Mouse (Mus musculus): ENCODE results near the gene Rpl32.

Rpl32 gene

DNA sequence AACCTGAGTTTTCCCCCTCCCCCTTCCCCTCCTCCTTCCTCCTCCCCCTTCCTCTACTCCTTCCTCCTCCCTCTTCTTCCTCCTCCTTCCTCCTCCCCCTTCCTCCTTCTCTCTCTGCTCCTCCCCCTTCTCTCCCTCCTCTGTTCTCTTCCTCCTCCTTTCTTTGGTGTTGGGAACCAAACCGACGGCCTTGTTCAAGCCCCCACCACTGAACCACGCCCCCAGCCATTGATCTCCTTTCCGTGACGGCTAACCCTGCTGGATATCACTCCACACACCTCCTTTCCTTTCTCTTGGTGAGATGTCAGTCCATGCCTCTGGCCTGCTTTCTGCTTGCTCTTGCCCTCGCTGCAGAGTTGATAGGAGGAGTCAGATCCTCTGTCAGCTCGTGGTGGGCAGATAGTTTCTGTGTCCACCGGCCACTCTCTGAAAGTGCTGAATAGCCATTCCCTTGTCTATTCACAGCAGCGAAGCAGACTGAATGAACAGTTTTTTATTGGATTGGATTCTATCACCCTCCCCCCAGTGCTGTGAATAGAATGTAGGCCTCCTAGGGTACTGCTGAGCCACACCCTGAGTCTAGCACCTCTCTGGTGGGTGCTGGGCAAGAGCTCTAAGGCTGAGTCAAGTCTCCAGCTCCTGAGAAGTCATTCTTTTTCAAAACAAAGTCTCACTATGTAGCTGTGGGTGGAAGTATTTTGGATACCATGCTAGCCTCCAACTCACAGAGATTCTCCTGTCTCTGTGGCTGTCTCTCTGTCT is 46.4 kb downstream of the Rpl32 start, which contains the start of gene Tmem40:
Gene Tmem40 (minus strand): TSS at position 416 of the 762 bp plus-strand sequence.
- DNase-seq = no peak

DNA sequence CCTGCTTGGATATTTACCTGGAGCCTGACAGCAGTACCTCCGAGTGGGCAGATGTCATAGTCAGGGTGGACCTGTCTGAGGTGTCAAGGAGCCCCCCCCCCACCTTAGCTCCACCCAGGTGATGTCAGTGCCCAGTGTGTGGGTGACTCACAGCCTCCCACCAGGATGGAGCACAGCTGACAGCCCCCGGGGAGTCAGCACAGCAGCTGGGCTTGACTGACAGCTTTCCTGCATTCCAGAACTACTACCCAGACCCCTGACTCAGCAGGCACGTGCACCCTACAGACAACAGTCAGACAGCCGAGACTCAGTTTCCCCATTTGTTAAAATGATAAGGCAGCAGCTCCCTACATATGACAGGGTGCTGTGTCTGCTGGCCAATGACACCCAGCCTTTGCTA is 47.6 kb downstream of the Rpl32 start:
- no peak for DNase-seq

DNA sequence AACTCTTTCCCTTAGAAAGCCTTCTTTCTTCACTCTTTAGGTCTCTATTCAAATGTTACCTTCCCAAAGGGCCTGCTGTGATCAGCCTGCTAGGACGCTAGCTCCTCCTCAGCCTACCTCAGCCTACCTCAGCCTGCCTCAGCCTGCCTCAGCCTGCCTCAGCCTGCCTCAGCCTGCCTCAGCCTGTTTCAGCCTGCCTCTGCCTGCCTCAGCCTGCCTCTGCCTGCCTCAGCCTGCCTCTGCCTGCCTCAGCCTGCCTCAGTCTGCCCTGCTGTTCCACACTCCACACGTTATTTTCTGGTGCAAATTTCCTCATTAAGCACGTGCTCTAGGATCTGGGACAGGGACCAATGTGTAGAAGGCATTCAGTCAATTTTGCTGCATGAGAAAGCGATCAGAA is 48.4 kb downstream of the Rpl32 start:
- DNase-seq = no peak

DNA sequence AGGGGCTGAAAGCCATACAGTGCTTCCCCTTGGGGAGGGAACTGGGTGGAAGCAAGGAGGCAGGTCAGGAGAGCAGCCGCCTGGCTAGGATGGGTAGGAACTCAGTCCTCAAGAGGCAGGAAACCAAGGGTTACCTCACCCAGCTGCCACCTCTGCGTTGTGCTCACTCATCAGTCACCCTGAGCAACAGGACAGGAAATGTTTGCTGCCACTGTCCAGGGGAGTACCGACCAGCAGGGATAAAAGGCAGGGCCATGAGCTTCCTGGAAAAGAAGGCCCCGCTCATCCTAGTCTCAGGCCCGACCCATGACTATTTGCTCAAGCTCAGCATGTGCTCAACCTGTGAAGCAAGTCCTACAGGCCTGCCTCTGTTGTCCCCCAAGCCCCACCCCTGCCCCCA is 49.1 kb downstream of the Rpl32 start:
- DNase-seq = peak; percentile 5 to 45

DNA sequence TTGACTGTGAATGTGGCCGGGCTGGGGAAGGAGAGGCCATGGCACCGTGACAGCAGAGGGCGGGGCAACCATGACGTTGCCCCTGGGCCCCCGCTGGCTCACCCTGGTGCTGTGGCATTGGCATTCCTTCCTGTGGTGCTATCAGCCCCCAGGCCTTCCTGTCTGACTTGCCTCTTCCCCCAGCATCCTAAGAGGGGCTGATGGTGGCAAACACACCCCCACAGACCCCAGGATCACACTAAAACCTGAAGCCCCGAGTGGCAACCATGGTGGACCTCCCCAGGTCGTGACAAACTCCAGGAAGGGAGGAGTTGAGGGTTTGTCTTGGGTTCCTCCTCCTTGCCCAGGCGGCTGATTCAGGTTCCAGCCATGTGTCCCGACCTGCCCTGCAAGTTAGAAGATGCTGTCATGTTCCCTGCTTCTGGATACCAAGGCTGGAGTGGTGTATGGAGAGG is 49.5 kb downstream of the Rpl32 start:
- no peak for DNase-seq

DNA sequence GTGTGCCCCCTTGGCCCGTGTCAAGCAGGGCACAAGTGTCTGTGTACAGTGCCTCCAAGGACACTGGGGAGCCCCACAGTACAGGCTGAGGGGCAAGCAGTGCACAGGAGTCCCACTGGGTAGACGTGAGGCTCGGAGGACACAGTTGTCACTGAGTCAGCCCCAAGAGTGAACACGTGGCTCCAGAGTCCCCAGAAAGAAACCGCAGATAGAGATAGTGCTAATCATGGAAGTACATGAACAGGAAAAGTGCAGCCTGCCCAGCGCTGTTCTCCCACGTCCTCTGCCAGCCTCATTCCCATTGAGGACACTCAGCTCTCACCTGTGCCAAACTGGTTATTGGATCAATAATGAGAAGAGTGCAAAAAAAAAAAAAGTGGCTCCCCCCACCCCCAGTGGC is 53.0 kb downstream of the Rpl32 start:
- DNase-seq = no peak

Measured in kidney, postnatal 25 days (tissue).